Mouse (Mus musculus): ENCODE data around the gene Slc37a4. TPM values are rescaled to one million over a fixed set of nuclear protein-coding genes. Genes with fewer than 3 reads are reported as not detected.
"Not testable (repeated sequence)": the region's sequence is repeated elsewhere in the genome, so short reads cannot be mapped to it uniquely, and the experiment has no call there.

Slc37a4 gene
- polyA plus RNA-seq, 1 experiment from 2014 or later: 31.1 TPM

DNA sequence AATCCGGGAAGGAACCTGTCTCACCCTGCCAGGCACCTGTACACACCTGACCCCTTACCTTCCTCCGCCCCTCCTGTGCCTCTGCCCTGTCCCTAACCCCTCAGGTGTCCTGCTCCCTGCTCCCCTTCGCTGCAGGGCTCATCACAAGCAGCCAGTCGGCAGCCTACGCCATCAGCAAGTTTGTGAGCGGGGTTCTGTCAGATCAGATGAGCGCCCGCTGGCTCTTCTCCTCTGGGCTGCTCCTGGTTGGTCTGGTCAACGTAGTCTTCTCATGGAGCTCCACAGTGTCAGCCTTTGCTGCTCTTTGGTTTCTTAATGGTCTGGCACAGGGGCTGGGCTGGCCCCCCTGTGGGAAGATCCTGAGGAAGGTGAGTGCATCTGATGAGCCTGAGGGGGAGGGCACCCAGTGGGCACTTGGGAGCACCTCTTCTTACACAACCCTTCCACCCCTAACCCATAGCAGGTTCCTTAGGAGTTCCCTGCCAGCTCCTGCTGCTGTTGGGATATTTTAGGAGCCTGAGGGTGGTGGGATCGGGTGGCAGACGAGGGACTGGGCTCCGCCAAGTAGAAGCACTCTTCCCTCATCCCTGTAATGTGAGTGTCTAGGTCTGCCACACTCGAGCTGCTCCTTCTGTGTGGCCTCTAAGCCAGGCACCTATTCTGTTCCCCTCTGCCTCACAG lies 2.6 kb downstream of the Slc37a4 start:
- 75% methylated on average over 13 of the region's 13 CpGs for WGBS
- peaks cover 37% of the 10 kb centered on the region for H3K36me3 ChIP-seq
- 0 out of 2 replicates have a peak overlapping the region, but pooled peaks have one; percentile 66 for H3K4me3 ChIP-seq (replicated peaks)

GRCm38 (mm10) chr9:44399795-44400114 lies 3.1 kb downstream of the Slc37a4 start:
- H3K4me1 ChIP-seq: no peaks in the 10 kb centered on the region
- H3K4me3 ChIP-seq (replicated peaks): no peak overlapping the region
- H3K27ac ChIP-seq: no peak overlapping the region
- peaks cover 37% of the 10 kb centered on the region for H3K36me3 ChIP-seq
- H3K9ac ChIP-seq: no peak overlapping the region
- no peak for ATAC-seq (ENCODE audit: insufficient read depth, low FRiP score, low read depth)
- H3K4me2 ChIP-seq: no peak overlapping the region
- 89% methylated on average over 6 of the region's 6 CpGs for WGBS
- no peaks in the 10 kb centered on the region for H3K9me3 ChIP-seq
- no peaks in the 10 kb centered on the region for H3K27me3 ChIP-seq (replicated peaks)

More for the DNA sequence above, 2.6 kb downstream of the Slc37a4 start:
- H3K4me1 ChIP-seq: no peaks in the 10 kb centered on the region
- H3K4me2 ChIP-seq: no peak overlapping the region
- no peak for ATAC-seq (ENCODE audit: insufficient read depth, low FRiP score, low read depth)
- H3K9me3 ChIP-seq: no peaks in the 10 kb centered on the region
- no peak overlapping the region for H3K27ac ChIP-seq
- H3K9ac ChIP-seq: no peak overlapping the region
- H3K27me3 ChIP-seq (replicated peaks): no peaks in the 10 kb centered on the region

GRCm38 (mm10) chr9:44401081-44401480 lies 4.4 kb downstream of the Slc37a4 start:
- Histone ChIP-seq H3K4me2 (no peak overlapping the region), H3K4me3 (replicated peaks) (no peak overlapping the region), H3K9me3 (no peaks in the 10 kb centered on the region), H3K36me3 (peaks cover 42% of the 10 kb centered on the region), H3K27me3 (replicated peaks) (no peaks in the 10 kb centered on the region), H3K9ac (no peak overlapping the region), H3K27ac (no peak overlapping the region), H3K4me1 (no peaks in the 10 kb centered on the region)
- ATAC-seq (ENCODE audit: insufficient read depth, low FRiP score, low read depth): no peak
- WGBS: 77% methylated on average over 4 of the region's 4 CpGs

- 50% methylated on average over 3 of the region's 3 CpGs for WGBS
- Histone ChIP-seq H3K27me3 (replicated peaks) (no peaks in the 10 kb centered on the region), H3K4me1 (0 out of 2 replicates have a peak, but pooled peaks cover 3% of the 10 kb centered on the region), H3K9me3 (no peaks in the 10 kb centered on the region), H3K9ac (no peak overlapping the region), H3K4me3 (replicated peaks) (no peak overlapping the region), H3K36me3 (peaks cover 48% of the 10 kb centered on the region), H3K27ac (no peak overlapping the region), H3K4me2 (no peak overlapping the region)
- no peak for ATAC-seq (ENCODE audit: insufficient read depth, low FRiP score, low read depth)
Measured at GRCm38 (mm10) chr9:44405011-44405410, 8.4 kb downstream of the Slc37a4 start.

DNA sequence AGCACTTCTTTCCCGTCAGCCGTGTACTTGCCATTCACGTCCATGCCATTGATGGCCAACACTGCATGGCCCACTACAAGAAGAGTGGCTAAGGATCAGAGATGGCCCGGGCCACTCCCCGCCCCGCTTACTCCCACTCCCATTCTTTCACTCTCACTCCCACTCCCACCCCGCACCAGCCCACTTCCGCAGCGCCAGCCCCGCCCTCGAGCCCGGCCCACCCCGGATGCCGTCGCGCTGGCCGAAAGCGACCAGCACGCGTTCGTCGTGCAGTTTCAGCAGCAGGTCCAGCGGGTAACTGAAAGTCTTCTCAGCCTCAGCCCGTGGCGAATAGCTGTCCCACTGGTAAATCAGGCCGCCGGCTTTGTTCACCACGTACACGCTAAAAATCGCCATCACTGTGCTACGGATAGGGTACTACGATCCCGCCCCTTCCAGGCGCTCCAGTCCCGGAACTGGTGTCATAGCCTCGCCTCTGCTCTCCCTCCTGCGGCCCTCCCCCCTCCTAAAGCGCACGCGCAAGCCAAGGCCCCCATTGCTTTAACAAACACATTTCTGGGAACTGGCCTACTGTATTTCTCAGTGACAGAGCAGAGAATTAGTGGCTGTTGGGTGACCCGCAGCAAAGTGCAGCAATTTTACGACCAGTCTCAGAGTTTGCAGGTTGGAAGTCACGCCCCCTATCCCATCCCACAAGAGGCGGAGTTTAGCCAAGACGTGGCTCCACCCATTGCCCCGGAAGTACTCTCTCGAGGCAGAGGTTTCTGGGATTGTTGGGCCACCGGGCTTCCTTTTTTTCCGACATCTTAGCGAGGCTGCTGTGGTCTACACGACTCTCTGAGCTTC lies 10.5 kb downstream of the Slc37a4 start, which contains the start of the genes Rps25 and Trappc4:
Gene Rps25 (plus strand): TSS at position 234 of the 846 bp plus-strand sequence.
Gene Trappc4 (minus strand): TSS at position 695 of the 846 bp plus-strand sequence.
- Histone ChIP-seq H3K4me3 (replicated peaks) (peak within 1 kb of the TSS; percentile 93), H3K9ac (peak within 1 kb of the TSS; percentile 76), H3K4me1 (0 out of 2 replicates have a peak, but pooled peaks cover 3% of the 10 kb centered on the region), H3K36me3 (peaks cover 44% of the 10 kb centered on the region), H3K9me3 (no peaks in the 10 kb centered on the region), H3K27me3 (replicated peaks) (no peaks in the 10 kb centered on the region), H3K4me2 (peak within 1 kb of the TSS; percentile 63), H3K27ac (peak within 1 kb of the TSS; percentile 97)
- under 1% methylated on average over 51 of the region's 51 CpGs for WGBS
- ATAC-seq (ENCODE audit: insufficient read depth, low FRiP score, low read depth): peak; percentile 94

GRCm38 (mm10) chr9:44407752-44408097 lies 11.1 kb downstream of the Slc37a4 start:
- ATAC-seq (ENCODE audit: insufficient read depth, low FRiP score, low read depth): no peak
- H3K4me2 ChIP-seq: peak overlapping the region; percentile 63
- no peaks in the 10 kb centered on the region for H3K27me3 ChIP-seq (replicated peaks)
- peak overlapping the region; percentile 76 for H3K9ac ChIP-seq
- H3K36me3 ChIP-seq: peaks cover 43% of the 10 kb centered on the region
- WGBS: under 1% methylated on average over 24 of the region's 24 CpGs
- peak overlapping the region; percentile 93 for H3K4me3 ChIP-seq (replicated peaks)
- 0 out of 2 replicates have a peak, but pooled peaks cover 3% of the 10 kb centered on the region for H3K4me1 ChIP-seq
- H3K27ac ChIP-seq: peak overlapping the region; percentile 97
- no peaks in the 10 kb centered on the region for H3K9me3 ChIP-seq

- WGBS: 76% methylated on average over 9 of the region's 9 CpGs
Measured at GRCm38 (mm10) chr9:44408693-44409092, 12.0 kb downstream of the Slc37a4 start.

GRCm38 (mm10) chr9:44410647-44411336 lies 14.1 kb downstream of the Slc37a4 start:
- 77% methylated on average over 2 of the region's 2 CpGs for WGBS
- no peak overlapping the region for H3K27ac ChIP-seq
- no peak overlapping the region for H3K4me3 ChIP-seq (replicated peaks)
- no peak overlapping the region for H3K4me2 ChIP-seq
- H3K27me3 ChIP-seq (replicated peaks): no peaks in the 10 kb centered on the region
- H3K36me3 ChIP-seq: peaks cover 30% of the 10 kb centered on the region
- no peaks in the 10 kb centered on the region for H3K9me3 ChIP-seq
- no peak overlapping the region for H3K9ac ChIP-seq
- 0 out of 2 replicates have a peak, but pooled peaks cover 3% of the 10 kb centered on the region for H3K4me1 ChIP-seq
- ATAC-seq (ENCODE audit: insufficient read depth, low FRiP score, low read depth): no peak

More at GRCm38 (mm10) chr9:44408693-44409092, 12.0 kb downstream of the Slc37a4 start:
- not testable (repeated sequence) for H3K4me1 ChIP-seq; H3K27me3 ChIP-seq (replicated peaks); H3K9ac ChIP-seq; H3K27ac ChIP-seq; H3K9me3 ChIP-seq; ATAC-seq (ENCODE audit: insufficient read depth, low FRiP score, low read depth)
- Histone ChIP-seq H3K36me3 (peaks cover 37% of the 10 kb centered on the region), H3K4me2 (peak overlapping the region; percentile 63), H3K4me3 (replicated peaks) (peak overlapping the region; percentile 93)

- WGBS: 72% methylated on average over 1 of the region's 1 CpGs
- Histone ChIP-seq H3K4me1 (0 out of 2 replicates have a peak, but pooled peaks cover 3% of the 10 kb centered on the region), H3K36me3 (peaks cover 30% of the 10 kb centered on the region), H3K9me3 (no peaks in the 10 kb centered on the region), H3K27me3 (replicated peaks) (no peaks in the 10 kb centered on the region), H3K4me2 (no peak overlapping the region), H3K27ac (no peak overlapping the region), H3K9ac (no peak overlapping the region), H3K4me3 (replicated peaks) (no peak overlapping the region)
- no peak for ATAC-seq (ENCODE audit: insufficient read depth, low FRiP score, low read depth)
Measured at GRCm38 (mm10) chr9:44411601-44412130, 15.0 kb downstream of the Slc37a4 start.

DNA sequence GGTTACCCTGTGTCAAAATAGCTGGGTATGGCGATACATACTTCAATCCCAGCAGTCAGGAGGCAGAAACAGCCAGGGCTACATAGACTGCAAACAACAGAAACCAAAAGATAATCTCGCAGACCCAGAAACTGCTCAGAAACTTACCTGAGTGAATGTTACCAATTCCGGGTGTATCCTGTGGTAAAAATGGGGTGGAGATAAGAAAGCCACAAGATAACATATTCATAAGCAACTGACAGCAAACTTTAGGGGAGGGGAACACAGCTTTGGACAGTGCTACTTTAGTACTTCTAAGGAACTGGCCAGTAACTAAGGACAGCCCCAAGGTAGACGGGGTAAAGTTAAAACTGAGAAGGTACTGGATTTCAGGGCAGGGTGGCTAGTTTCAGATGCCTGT lies 15.7 kb downstream of the Slc37a4 start:
- H3K27ac ChIP-seq: no peak overlapping the region
- H3K27me3 ChIP-seq (replicated peaks): no peaks in the 10 kb centered on the region
- peaks cover 30% of the 10 kb centered on the region for H3K36me3 ChIP-seq
- H3K9me3 ChIP-seq: no peaks in the 10 kb centered on the region
- H3K4me3 ChIP-seq (replicated peaks): no peak overlapping the region
- H3K4me2 ChIP-seq: no peak overlapping the region
- H3K9ac ChIP-seq: no peak overlapping the region
- no peak for ATAC-seq (ENCODE audit: insufficient read depth, low FRiP score, low read depth)
- peaks cover 7% of the 10 kb centered on the region; the same call in 1 of the 2 replicates for H3K4me1 ChIP-seq
- 73% methylated on average over 4 of the region's 4 CpGs for WGBS

- 79% methylated on average over 2 of the region's 2 CpGs for WGBS
- Histone ChIP-seq H3K36me3 (peaks cover 30% of the 10 kb centered on the region), H3K4me3 (replicated peaks) (no peak overlapping the region), H3K9ac (no peak overlapping the region), H3K4me2 (no peak overlapping the region), H3K27me3 (replicated peaks) (no peaks in the 10 kb centered on the region), H3K9me3 (no peaks in the 10 kb centered on the region), H3K4me1 (peaks cover 8% of the 10 kb centered on the region; the same call in 1 of the 2 replicates), H3K27ac (no peak overlapping the region)
- ATAC-seq (ENCODE audit: insufficient read depth, low FRiP score, low read depth): no peak
Measured at GRCm38 (mm10) chr9:44412781-44413180, 16.1 kb downstream of the Slc37a4 start.
